Mouse (Mus musculus) limb, embryonic 14.5 days (tissue): ENCODE data around the gene Cd27. TPM values are rescaled to one million over a fixed set of nuclear protein-coding genes. Genes with fewer than 3 reads are reported as not detected.

ENCODE experiments used
- ATAC-seq: fragments of 200-750 bp; cut with Nextera tagmentation; 2 replicates; pipeline ENCODE4 v1.8.0; 2017; ENCODE audit warnings: low read depth, moderate number of reproducible peaks, moderate TSS enrichment; ENCODE audit not compliant: low FRiP score
- DNase-seq: peaks from one replicate; pipeline ENCODE4 v3.0.0-alpha.2; 2015; ENCODE audit warnings: low spot score
- H3K27ac ChIP-seq: fragments of 300-500 bp; sonication (generic); replicated peaks from 2 replicates; pipeline ENCODE4 v1.5.1; 2014; ENCODE audit warnings: low read depth, mild to moderate bottlenecking, low read length, moderate library complexity, mixed read lengths
- H3K27me3 ChIP-seq: fragments of 300-500 bp; sonication (generic); 2 replicates; pipeline ENCODE4 v1.6.1; 2014; ENCODE audit warnings: low read length, mixed read lengths; ENCODE audit not compliant: control insufficient read depth, insufficient read depth
- H3K36me3 ChIP-seq: fragments of 300-500 bp; sonication (generic); 2 replicates; pipeline ENCODE4 v1.6.1; 2014; ENCODE audit warnings: mild to moderate bottlenecking, low read length, moderate library complexity, mixed read lengths; ENCODE audit not compliant: control insufficient read depth, insufficient read depth
- H3K4me1 ChIP-seq: fragments of 300-500 bp; sonication (generic); 2 replicates; pipeline ENCODE4 v1.6.1; 2014; ENCODE audit warnings: antibody characterized with exemption, low read length, mixed read lengths; ENCODE audit not compliant: control insufficient read depth, insufficient read depth
- H3K4me2 ChIP-seq: fragments of 300-500 bp; sonication (generic); replicated peaks from 2 replicates; pipeline ENCODE4 v1.6.1; 2014; ENCODE audit warnings: low read depth, mild to moderate bottlenecking, low read length, moderate library complexity; ENCODE audit not compliant: severe bottlenecking
- H3K4me3 ChIP-seq: fragments of 300-500 bp; sonication (generic); replicated peaks from 2 replicates; pipeline ENCODE4 v1.5.1; 2014; ENCODE audit warnings: low read length
- H3K9ac ChIP-seq: fragments of 300-500 bp; sonication (generic); 2 replicates; pipeline ENCODE4 v1.6.1; 2014; ENCODE audit warnings: mild to moderate bottlenecking, low read depth, low read length, moderate library complexity; ENCODE audit not compliant: severe bottlenecking
- H3K9me3 ChIP-seq: fragments of 300-500 bp; sonication (generic); 2 replicates; pipeline ENCODE4 v1.6.1; 2016; ENCODE audit warnings: low read length; ENCODE audit not compliant: control insufficient read depth
- POLR2A ChIP-seq: fragments of 200-500 bp; IDR thresholded peaks from 2 replicates; pipeline ENCODE4 v1.8.0; 2012; ENCODE audit warnings: inconsistent platforms, mild to moderate bottlenecking, moderate library complexity, borderline replicate concordance; ENCODE audit not compliant: insufficient read depth, insufficient read length; ENCODE audit errors: extremely low read depth
- WGBS: fragments of 180-500 bp; shearing (Covaris S2); extraction: QIAGEN DNeasy Blood & Tissue Kit; methylation state at CpG from one replicate; pipeline ENCODE4 v1.1.7; 2014; 5-methylcytosine and 5-hydroxymethylcytosine counted together
- polyA plus RNA-seq, 2 experiments: library from polyadenylated mRNA; depleted of rRNA in 1 of 2; stranded (reverse) in 1 of 2; unstranded in 1 of 2; fragments of >200 nt; fragmentation: Nextera tagmentation in 1 of 2; extraction: Ambion mirVana in 1 of 2; gene quantifications; 2 replicates each; pipeline versions ENCODE4 v1.2.1 to v1.2.3; 2012 to 2014

The Cd27 gene
- polyA plus RNA-seq, 2 experiments = 0.50 to 1.3 TPM

DNA sequence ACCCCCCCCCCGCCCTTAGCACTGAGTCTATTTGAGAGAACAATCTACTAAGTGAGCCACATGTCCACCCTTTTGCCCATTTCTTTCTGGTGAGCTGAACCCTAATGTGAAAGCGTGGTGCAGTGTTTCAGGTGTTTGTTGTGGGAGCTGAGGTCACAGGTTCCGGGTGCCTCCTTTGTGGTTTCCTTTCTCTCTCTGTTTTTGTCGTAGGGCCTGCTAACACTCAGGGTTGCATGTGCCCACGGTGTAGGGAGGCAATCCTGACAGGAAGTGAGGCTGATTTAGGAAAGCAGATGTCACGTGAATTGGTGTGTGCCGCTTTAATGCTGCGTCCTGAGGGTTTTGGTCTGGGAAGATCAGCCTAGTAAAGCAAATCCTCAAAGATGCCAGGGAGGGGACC, 4.8 kb upstream of the Cd27 start:
- DNase-seq = no peak
- Histone ChIP-seq H3K9me3 (no peaks in the 10 kb centered on the region), H3K27me3 (no peaks in the 10 kb centered on the region), H3K36me3 (no peaks in the 10 kb centered on the region), H3K4me1 (no peaks in the 10 kb centered on the region), H3K9ac (no peak overlapping the region), H3K4me2 (no peak overlapping the region), H3K27ac (no peak overlapping the region), H3K4me3 (no peak overlapping the region)
- no peak for ATAC-seq
- WGBS = 76% methylated on average over 8 of the region's 8 CpGs
- no peak for TF ChIP-seq POLR2A

- no peak overlapping the region for H3K4me3 ChIP-seq
- no peak overlapping the region for H3K9ac ChIP-seq
- H3K36me3 ChIP-seq = no peaks in the 10 kb centered on the region
- WGBS = 72% methylated on average over 5 of the region's 5 CpGs
- H3K4me2 ChIP-seq = no peak overlapping the region
- no peak overlapping the region for H3K27ac ChIP-seq
- H3K27me3 ChIP-seq = no peaks in the 10 kb centered on the region
- DNase-seq (no peak), ATAC-seq (no peak)
- TF ChIP-seq POLR2A = no peak
- no peaks in the 10 kb centered on the region for H3K4me1 ChIP-seq
- no peaks in the 10 kb centered on the region for H3K9me3 ChIP-seq
Measured at GRCm38 (mm10) chr6:125240617-125241016, 3.8 kb upstream of the Cd27 start.

- H3K9me3 ChIP-seq = no peaks in the 10 kb centered on the region
- H3K4me3 ChIP-seq = no peak overlapping the region
- H3K9ac ChIP-seq = no peak overlapping the region
- H3K36me3 ChIP-seq = no peaks in the 10 kb centered on the region
- H3K27ac ChIP-seq = no peak overlapping the region
- no peaks in the 10 kb centered on the region for H3K4me1 ChIP-seq
- DNase-seq = no peak
- no peak overlapping the region for H3K4me2 ChIP-seq
- 90% methylated on average over 5 of the region's 5 CpGs for whole genome bisulfite sequencing
- no peaks in the 10 kb centered on the region for H3K27me3 ChIP-seq
- no peak for TF ChIP-seq POLR2A
- ATAC-seq = no peak
Measured at GRCm38 (mm10) chr6:125239547-125239946, 2.7 kb upstream of the Cd27 start.

GRCm38 (mm10) chr6:125238396-125238795, 1.6 kb upstream of the Cd27 start:
- Histone ChIP-seq H3K4me1 (no peaks in the 10 kb centered on the region), H3K27me3 (no peaks in the 10 kb centered on the region), H3K36me3 (no peaks in the 10 kb centered on the region), H3K27ac (no peak overlapping the region), H3K4me3 (no peak overlapping the region), H3K9me3 (no peaks in the 10 kb centered on the region), H3K4me2 (no peak overlapping the region), H3K9ac (no peak overlapping the region)
- no peak for ATAC-seq
- TF ChIP-seq POLR2A = no peak
- WGBS = 59% methylated on average over 6 of the region's 6 CpGs
- DNase-seq = no peak

DNA sequence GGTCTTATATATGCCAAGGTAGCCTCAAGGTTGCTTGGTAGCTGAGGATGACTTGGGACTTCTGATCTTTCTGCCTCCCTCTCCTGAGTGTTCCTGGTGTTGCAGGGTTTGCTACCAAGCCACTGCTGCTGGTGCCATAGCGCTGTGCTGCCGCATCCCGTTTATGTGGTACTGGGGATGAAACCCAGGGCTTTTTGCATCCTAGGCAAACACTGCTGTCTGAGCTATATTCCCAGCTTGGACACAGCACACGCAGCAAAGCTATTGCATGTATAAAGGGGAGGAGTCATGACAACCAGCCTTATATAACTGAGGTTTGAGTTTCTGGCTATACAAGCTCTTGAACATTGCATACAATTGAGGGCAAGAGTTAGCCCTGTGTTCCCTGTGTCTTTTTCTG, 611 bp upstream of the Cd27 start:
- ATAC-seq (no peak), DNase-seq (no peak)
- H3K36me3 ChIP-seq = no peaks in the 10 kb centered on the region
- H3K4me3 ChIP-seq = no peak overlapping the region
- no peak overlapping the region for H3K27ac ChIP-seq
- no peak overlapping the region for H3K9ac ChIP-seq
- WGBS = 78% methylated on average over 4 of the region's 4 CpGs
- H3K9me3 ChIP-seq = no peaks in the 10 kb centered on the region
- H3K4me2 ChIP-seq = no peak overlapping the region
- H3K27me3 ChIP-seq = no peaks in the 10 kb centered on the region
- TF ChIP-seq POLR2A = no peak
- no peaks in the 10 kb centered on the region for H3K4me1 ChIP-seq

- Histone ChIP-seq H3K4me2 (no peak overlapping the region), H3K9ac (no peak overlapping the region), H3K4me3 (no peak overlapping the region), H3K36me3 (no peaks in the 10 kb centered on the region), H3K27me3 (no peaks in the 10 kb centered on the region), H3K4me1 (peaks cover 5% of the 10 kb centered on the region), H3K27ac (no peak overlapping the region), H3K9me3 (no peaks in the 10 kb centered on the region)
- no peak for TF ChIP-seq POLR2A
- DNase-seq (no peak), ATAC-seq (no peak)
- 78% methylated on average over 6 of the region's 6 CpGs for WGBS
Measured at GRCm38 (mm10) chr6:125236341-125236740, 469 bp downstream of the Cd27 start.
